Mouse (Mus musculus) hindbrain, embryonic 13.5 days (tissue): ENCODE measurements around the gene Rgmb. TPM values are rescaled to one million over a fixed set of nuclear protein-coding genes. Genes with fewer than 3 reads are reported as not detected.
A peak's percentile ranks its signal among the peaks of the same experiment; 100 is the strongest.

Source experiments
- ATAC-seq: fragments of 200-750 bp; cut with Nextera tagmentation; 2 replicates; pipeline ENCODE4 v1.8.0; 2017; ENCODE audit warnings: moderate TSS enrichment; ENCODE audit not compliant: low FRiP score
- H3K27ac ChIP-seq: fragments of 300-500 bp; sonication (generic); 2 replicates; pipeline ENCODE4 v1.5.1; 2015; ENCODE audit warnings: inconsistent platforms, mild to moderate bottlenecking, moderate library complexity
- H3K27me3 ChIP-seq: fragments of 300-500 bp; sonication (generic); 2 replicates; pipeline ENCODE4 v1.6.1; 2015; ENCODE audit warnings: mild to moderate bottlenecking, inconsistent platforms
- H3K36me3 ChIP-seq: fragments of 300-500 bp; sonication (generic); 2 replicates; pipeline ENCODE4 v1.6.1; 2015; ENCODE audit warnings: mild to moderate bottlenecking, inconsistent platforms
- H3K4me1 ChIP-seq: fragments of 300-500 bp; sonication (generic); replicated peaks from 2 replicates; pipeline ENCODE4 v1.6.1; 2015; ENCODE audit warnings: inconsistent platforms
- H3K4me2 ChIP-seq: fragments of 300-500 bp; sonication (generic); 2 replicates; pipeline ENCODE4 v1.6.1; 2015; ENCODE audit warnings: inconsistent platforms, mild to moderate bottlenecking, moderate library complexity
- H3K4me3 ChIP-seq: fragments of 300-500 bp; sonication (generic); 2 replicates; pipeline ENCODE4 v1.5.1; 2015; ENCODE audit warnings: mild to moderate bottlenecking, inconsistent platforms
- H3K9ac ChIP-seq: fragments of 300-500 bp; sonication (generic); 2 replicates; pipeline ENCODE4 v1.6.1; 2015; ENCODE audit warnings: mild to moderate bottlenecking, inconsistent platforms
- H3K9me3 ChIP-seq: fragments of 300-500 bp; sonication (generic); 2 replicates; pipeline ENCODE4 v1.6.1; 2016; ENCODE audit warnings: inconsistent platforms
- WGBS: fragments of 180-500 bp; shearing (Covaris S2); methylation state at CpG from one replicate; pipeline ENCODE4 v1.1.7; 2015; 5-methylcytosine and 5-hydroxymethylcytosine counted together
- polyA plus RNA-seq: library from polyadenylated mRNA; unstranded; fragments of >200 nt; fragmentation: Nextera tagmentation; extraction: Ambion mirVana; gene quantifications from 2 replicates; pipeline ENCODE4 v1.2.1, GENCODE M21; 2015

Rgmb gene
- 86.6 and 97.1 TPM in 2 replicates for polyA plus RNA-seq

DNA sequence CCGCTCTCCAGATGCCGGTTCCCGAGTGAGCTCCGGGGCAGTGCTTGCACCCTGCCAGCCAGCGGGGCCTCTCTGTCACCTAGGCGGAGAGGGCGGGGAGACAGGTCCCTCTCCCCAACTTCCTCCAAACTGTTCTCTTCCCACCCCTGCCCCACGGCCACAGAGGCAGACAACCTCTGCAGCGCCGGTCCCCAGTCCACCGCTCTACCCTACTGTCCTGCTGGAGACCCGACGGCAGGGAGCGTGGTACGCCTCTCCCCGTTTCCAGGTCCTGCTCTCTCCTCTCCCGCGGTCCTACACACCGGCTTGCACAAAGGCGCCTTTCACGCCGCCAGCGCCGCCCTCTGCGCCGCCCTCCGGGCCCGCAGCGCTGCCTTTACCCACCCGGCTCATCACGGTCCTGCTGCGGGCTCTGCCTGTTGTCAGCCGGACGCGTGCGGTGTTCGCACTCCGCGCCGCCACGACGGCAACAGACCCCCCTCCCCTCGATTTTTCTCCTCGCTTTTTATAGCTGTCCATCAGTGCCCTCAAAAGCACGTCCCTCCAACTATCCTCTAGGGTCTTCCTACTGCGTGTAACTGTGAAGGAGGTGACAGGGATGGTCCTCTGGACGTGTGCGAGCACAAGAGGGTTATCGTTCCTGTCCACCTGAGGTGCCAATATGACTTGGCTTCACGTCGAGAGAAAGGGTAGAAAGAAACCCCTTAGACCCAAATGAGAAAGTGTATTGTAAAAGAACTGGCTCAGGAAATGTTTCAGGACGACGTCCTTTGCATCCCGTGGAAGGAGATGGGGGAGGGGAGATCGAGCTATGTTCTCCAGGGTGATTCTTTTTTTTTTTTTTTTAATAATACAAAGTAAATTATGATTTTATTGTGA is at the start of gene Rgmb:
Gene Rgmb (minus strand): TSS at position 274 of the 879 bp plus-strand sequence.
- Histone ChIP-seq H3K9ac (peak within 1 kb of the TSS; percentile 93), H3K27me3 (no peaks in the 10 kb centered on the region), H3K4me2 (peak within 1 kb of the TSS; percentile 71), H3K36me3 (no peaks in the 10 kb centered on the region), H3K4me3 (peak within 1 kb of the TSS; percentile 80), H3K9me3 (no peaks in the 10 kb centered on the region), H3K4me1 (peaks cover 13% of the 10 kb centered on the region), H3K27ac (peak within 1 kb of the TSS; percentile 98)
- peak; percentile 37 for ATAC-seq
- WGBS: under 1% methylated on average over 51 of the region's 55 CpGs

DNA sequence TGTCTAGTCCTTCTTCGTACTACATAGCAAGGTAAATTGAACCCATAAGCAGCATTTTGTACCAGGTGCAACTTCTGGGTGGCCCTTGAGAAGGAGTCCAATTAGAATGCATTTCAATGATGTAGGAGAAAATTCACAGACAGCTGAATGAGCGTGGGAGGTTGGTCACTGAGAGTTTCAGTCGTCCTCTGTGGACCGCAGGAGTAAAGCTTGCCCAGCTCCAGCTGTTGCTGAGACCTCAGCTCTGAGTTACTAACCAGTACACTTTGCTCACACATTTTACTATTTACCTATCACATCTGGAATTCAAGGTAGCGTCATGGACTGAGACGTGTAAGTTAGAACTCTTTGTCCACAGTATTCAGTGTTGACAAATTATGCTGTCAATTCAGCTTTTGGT is 43.9 kb upstream of the Rgmb start:
- no peaks in the 10 kb centered on the region for H3K9me3 ChIP-seq
- WGBS: 83% methylated on average over 6 of the region's 6 CpGs
- H3K4me1 ChIP-seq: no peaks in the 10 kb centered on the region
- no peaks in the 10 kb centered on the region for H3K27me3 ChIP-seq
- no peak overlapping the region for H3K27ac ChIP-seq
- no peak overlapping the region for H3K9ac ChIP-seq
- no peak for ATAC-seq
- H3K36me3 ChIP-seq: no peaks in the 10 kb centered on the region
- H3K4me2 ChIP-seq: no peak overlapping the region
- no peak overlapping the region for H3K4me3 ChIP-seq

DNA sequence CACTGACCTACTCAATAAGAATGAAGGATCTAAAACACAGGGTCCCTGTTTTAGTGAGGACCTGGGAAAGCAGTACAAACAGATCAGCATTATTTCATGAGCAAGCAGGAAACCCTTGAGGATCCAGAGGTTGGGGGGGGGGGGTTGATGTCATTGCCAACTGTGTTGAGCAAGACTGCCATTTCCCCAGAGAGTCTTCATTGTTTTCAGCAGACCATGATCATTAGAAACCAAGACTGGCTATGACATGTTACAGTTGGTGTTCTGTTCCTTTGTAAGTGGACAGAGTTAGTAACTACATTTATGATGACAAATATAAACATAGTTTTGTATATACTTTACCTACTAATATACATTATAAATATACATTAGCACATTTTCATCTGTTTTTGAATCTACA is 41.3 kb upstream of the Rgmb start:
- ATAC-seq: no peak
- no peaks in the 10 kb centered on the region for H3K9me3 ChIP-seq
- H3K27me3 ChIP-seq: no peaks in the 10 kb centered on the region
- no peak overlapping the region for H3K27ac ChIP-seq
- no peak overlapping the region for H3K4me2 ChIP-seq
- H3K9ac ChIP-seq: no peak overlapping the region
- no peak overlapping the region for H3K4me3 ChIP-seq
- no peaks in the 10 kb centered on the region for H3K36me3 ChIP-seq
- no peaks in the 10 kb centered on the region for H3K4me1 ChIP-seq

DNA sequence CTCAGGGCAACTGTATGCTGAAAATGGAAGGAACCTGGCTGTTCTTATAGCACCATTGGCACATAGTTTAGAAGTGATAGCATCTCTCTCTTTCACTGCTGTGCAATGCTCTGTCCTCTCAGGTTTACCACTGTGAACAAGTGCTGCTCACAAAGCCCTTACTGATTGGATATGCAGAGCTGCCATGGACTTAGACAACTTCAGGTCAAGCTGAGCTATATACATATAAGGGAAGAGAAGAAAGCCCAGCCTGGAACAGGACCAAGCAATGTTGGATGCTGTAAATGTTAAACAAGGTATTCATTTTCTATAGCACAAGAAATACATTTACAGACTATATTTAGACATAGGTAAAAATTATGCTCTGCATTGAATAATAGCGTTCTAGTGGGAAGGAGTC is 34.4 kb upstream of the Rgmb start:
- H3K9me3 ChIP-seq: no peaks in the 10 kb centered on the region
- no peaks in the 10 kb centered on the region for H3K36me3 ChIP-seq
- no peak overlapping the region for H3K9ac ChIP-seq
- H3K4me1 ChIP-seq: no peaks in the 10 kb centered on the region
- no peak overlapping the region for H3K27ac ChIP-seq
- WGBS: 98% methylated on average over 1 of the region's 1 CpGs
- ATAC-seq: no peak
- H3K4me3 ChIP-seq: no peak overlapping the region
- H3K4me2 ChIP-seq: no peak overlapping the region
- no peaks in the 10 kb centered on the region for H3K27me3 ChIP-seq

DNA sequence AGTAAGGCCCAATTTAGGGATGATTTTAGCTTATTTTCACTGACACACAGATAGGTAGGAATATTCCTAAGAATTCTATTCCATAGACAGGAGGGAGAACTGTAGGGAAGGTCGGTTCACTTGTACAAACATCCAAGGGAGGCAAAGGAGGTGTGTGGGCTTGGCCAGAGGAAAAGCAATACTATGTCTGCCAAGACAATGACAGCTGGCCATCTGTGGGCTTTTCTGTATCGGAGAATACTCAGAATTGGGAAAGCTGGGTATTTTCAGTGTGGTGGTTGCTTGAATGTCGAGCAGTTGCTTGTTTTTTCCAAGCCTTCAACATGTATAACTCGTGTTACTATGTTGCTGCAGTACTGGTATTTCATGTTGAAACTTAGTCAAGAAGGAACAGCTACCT is 31.5 kb upstream of the Rgmb start:
- no peak for ATAC-seq
- Histone ChIP-seq H3K9ac (no peak overlapping the region), H3K27me3 (no peaks in the 10 kb centered on the region), H3K4me3 (no peak overlapping the region), H3K27ac (no peak overlapping the region), H3K4me2 (no peak overlapping the region), H3K36me3 (no peaks in the 10 kb centered on the region), H3K4me1 (no peaks in the 10 kb centered on the region), H3K9me3 (no peaks in the 10 kb centered on the region)
- WGBS: 74% methylated on average over 4 of the region's 4 CpGs

DNA sequence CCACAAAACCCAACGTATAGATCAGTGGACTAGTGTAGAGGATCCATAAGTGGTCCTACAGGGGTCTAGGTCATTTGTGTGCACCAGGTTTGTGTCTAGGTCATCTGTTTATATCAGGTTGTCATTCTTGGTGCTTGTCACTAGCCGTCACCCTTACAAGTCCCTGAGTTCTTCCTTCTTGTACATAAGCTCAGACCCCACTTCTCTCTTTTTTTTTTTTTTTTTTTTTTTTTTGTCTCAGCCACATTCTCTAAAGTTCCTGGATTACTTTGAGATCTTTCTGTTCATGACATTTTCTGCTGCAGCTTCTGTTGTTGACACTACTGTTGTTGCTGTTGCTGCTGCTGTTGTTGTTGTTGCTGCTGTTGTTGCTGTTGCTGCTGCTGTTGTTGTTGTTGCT is 22.3 kb upstream of the Rgmb start:
- whole genome bisulfite sequencing: 82% methylated on average over 2 of the region's 2 CpGs
- H3K27ac ChIP-seq: no peak overlapping the region
- H3K9ac ChIP-seq: no peak overlapping the region
- H3K36me3 ChIP-seq: no peaks in the 10 kb centered on the region
- no peak overlapping the region for H3K4me2 ChIP-seq
- H3K9me3 ChIP-seq: no peaks in the 10 kb centered on the region
- H3K4me3 ChIP-seq: no peak overlapping the region
- H3K4me1 ChIP-seq: 0 out of 2 replicates have a peak, but pooled peaks cover 4% of the 10 kb centered on the region
- no peaks in the 10 kb centered on the region for H3K27me3 ChIP-seq
- no peak for ATAC-seq

DNA sequence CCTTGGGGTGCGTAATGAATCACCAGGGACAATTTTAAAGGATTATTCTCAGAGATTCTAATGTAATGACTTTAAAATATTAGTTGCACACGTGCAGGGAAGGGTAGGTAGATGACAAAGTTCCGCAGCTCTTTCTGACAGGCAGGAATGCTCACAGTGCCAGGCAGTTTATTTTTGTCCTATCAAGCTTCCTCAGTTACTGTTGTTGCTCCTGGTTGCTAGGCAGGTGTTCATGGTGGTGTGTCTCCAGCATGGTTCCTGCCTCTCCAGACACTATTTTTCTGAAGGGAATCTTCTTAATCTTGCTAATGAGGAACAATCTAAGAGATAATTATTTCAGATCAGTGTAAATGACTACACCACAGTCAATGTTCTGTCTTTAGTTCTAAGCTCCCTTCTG is 19.7 kb upstream of the Rgmb start:
- 78% methylated on average over 3 of the region's 3 CpGs for WGBS
- no peak for ATAC-seq
- H3K27ac ChIP-seq: no peak overlapping the region

DNA sequence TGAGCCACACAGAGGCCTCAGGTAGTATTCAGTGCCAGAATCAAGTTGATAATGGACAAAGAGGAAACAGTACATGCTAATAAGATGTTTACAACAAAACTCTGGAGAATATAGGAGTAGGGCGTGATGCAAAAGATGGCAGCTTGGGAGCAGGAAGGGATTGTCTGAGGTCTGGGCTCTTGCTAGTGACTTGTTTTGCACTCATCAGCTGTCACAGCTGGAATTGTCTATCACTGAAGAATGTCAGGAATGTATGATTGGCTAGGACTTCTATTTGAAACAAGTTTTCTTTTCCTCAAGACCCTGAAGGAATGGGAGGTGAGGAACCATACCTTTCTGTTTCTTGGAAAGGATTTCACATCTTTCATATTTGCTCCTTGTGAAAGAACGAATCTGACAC is 10.6 kb upstream of the Rgmb start:
- no peaks in the 10 kb centered on the region for H3K4me1 ChIP-seq
- H3K27ac ChIP-seq: no peak overlapping the region
- H3K4me3 ChIP-seq: no peak overlapping the region
- H3K4me2 ChIP-seq: no peak overlapping the region
- H3K36me3 ChIP-seq: no peaks in the 10 kb centered on the region
- H3K27me3 ChIP-seq: no peaks in the 10 kb centered on the region
- ATAC-seq: no peak
- H3K9ac ChIP-seq: no peak overlapping the region
- no peaks in the 10 kb centered on the region for H3K9me3 ChIP-seq
- 83% methylated on average over 2 of the region's 2 CpGs for WGBS

More for the DNA sequence above, 19.7 kb upstream of the Rgmb start:
- no peaks in the 10 kb centered on the region for H3K36me3 ChIP-seq
- 0 out of 2 replicates have a peak, but pooled peaks cover 4% of the 10 kb centered on the region for H3K4me1 ChIP-seq
- no peaks in the 10 kb centered on the region for H3K27me3 ChIP-seq
- no peaks in the 10 kb centered on the region for H3K9me3 ChIP-seq
- H3K9ac ChIP-seq: no peak overlapping the region
- no peak overlapping the region for H3K4me3 ChIP-seq
- H3K4me2 ChIP-seq: no peak overlapping the region

DNA sequence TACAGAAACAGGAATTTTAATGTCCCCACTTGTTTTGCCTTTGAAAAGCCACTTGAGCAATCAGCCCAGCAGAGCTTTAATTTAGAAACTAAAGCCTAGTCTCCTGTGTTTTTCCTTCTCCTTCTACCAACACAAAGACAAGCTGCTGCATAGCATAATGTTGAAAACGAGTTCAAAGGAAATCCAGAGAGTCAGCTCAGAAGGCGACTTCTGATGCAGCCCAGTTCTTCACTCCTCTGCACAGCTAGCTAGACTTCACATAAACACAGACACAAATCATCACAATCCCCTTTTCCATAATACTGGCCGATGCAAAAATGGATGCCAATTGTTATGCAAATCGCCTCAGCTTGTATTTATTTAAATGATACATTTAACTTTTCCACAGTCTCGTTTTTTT is 1.6 kb upstream of the Rgmb start:
- no peak for ATAC-seq
- WGBS: 18% methylated on average over 5 of the region's 5 CpGs
- Histone ChIP-seq H3K4me3 (no peak overlapping the region), H3K9ac (no peak overlapping the region), H3K36me3 (no peaks in the 10 kb centered on the region), H3K27ac (no peak overlapping the region), H3K4me1 (peaks cover 7% of the 10 kb centered on the region), H3K27me3 (no peaks in the 10 kb centered on the region), H3K4me2 (no peak overlapping the region), H3K9me3 (no peaks in the 10 kb centered on the region)

DNA sequence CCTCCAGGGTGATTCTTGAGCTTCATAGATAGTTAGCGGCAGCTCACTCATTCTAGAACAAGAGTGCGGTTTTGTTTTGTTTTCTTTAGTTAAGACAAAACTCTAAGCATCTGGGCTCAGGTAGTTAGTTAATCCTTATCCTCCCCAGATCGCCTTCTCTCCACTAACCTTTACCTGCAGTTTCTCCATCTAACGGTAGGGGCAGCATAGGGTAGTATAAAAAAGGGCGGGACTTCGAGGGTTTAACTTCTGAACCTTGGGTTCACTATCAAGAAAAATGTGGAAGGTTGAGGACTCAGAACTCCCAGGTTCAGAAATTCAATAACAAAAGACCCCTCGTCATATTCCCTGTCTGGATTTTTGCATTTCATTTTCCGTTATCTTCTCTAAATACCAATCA is 971 bp upstream of the Rgmb start:
- Histone ChIP-seq H3K27me3 (no peaks in the 10 kb centered on the region), H3K27ac (no peak overlapping the region), H3K9me3 (no peaks in the 10 kb centered on the region), H3K4me1 (peaks cover 13% of the 10 kb centered on the region), H3K4me2 (no peak overlapping the region), H3K4me3 (no peak overlapping the region), H3K9ac (no peak overlapping the region), H3K36me3 (no peaks in the 10 kb centered on the region)
- no peak for ATAC-seq
- 12% methylated on average over 8 of the region's 8 CpGs for WGBS

DNA sequence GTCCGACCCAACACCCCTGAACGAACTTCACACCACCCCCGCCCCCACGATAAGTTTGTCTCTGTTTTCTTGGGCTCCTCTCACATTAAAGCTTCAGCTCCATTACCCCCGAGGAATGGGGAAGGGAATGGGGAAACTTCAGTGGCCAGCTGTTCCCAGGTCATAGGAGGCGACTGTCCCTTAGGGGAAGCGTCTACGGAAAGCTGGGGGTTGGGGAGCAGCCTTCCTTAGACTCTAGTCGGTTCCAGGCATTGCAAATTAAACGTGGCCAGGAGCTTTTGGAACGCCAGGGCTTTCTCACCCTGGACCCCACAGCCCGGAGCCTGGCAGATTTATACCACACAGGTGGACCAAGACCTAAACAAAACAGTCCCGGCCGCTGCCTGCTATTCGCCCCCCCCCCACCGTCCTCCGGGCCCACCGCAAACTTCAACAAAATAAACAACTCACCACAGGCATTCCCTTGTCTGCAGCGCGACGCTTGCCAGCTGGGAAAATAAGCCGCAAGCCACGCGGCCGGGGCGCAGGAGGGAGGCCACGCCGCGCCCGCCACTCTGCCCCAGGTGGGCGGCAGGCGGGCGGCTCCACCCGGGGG is 571 bp downstream of the Rgmb start:
- Histone ChIP-seq H3K4me3 (peak overlapping the region; percentile 80), H3K27ac (peak overlapping the region; percentile 98), H3K27me3 (no peaks in the 10 kb centered on the region), H3K4me2 (peak overlapping the region; percentile 71), H3K9ac (peak overlapping the region; percentile 93), H3K9me3 (no peaks in the 10 kb centered on the region), H3K4me1 (peaks cover 13% of the 10 kb centered on the region), H3K36me3 (no peaks in the 10 kb centered on the region)
- peak; percentile 0; the same call in 1 of the 2 replicates for ATAC-seq
- WGBS: under 1% methylated on average over 34 of the region's 34 CpGs

DNA sequence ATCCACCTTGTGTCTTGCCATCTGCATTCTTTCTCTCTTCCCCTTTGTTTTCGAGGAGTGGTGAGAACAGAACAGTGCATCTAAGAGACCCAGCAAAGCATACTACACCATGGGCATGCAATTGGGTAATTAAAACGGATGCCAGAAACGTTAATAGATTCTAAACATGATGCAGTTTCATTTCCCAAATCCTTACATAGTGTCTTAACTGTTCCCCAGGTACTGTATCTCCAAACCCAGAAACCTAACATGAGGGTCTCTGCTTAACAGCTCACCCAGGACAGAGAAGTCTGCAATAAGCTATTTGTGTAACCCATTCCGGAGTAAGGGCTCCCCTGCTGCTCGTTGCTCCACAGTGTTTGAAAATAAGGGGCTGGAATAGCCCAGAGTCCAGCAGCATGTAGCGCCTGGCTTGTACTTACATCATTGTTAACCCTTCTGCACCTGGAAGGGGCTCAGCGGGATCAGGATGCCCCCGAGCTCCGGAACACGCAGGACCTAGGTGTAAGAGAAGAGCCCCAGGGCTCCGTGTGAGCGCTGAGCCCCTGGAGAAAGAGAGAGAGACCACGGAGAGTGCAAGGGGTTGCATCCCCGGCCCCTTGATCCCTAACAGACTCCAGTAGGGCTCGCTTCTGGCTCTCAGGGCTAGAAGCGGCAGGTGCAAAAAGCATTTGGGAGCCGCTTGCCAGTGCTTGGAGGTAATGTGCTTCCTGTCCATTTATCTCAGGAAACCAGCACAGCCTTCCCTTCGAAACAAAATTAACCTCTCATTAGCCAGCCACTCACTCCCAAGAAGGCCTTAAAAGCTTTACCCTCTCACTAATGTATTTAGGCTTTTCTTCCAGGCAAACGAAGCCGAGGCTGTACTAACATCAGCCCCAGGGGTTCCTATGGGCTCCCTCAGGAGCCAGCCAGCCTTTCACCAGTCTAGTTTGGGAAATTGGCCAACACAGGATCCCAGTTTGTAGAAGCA is 1.4 kb downstream of the Rgmb start:
- WGBS: under 1% methylated on average over 20 of the region's 20 CpGs

More for the DNA sequence above, 1.4 kb downstream of the Rgmb start:
- ATAC-seq: peak; percentile 19
- Histone ChIP-seq H3K4me3 (peak overlapping the region; percentile 80), H3K36me3 (no peaks in the 10 kb centered on the region), H3K4me2 (peak overlapping the region; percentile 71), H3K4me1 (peaks cover 18% of the 10 kb centered on the region), H3K9ac (peak overlapping the region; percentile 93), H3K27ac (peak overlapping the region; percentile 98), H3K27me3 (no peaks in the 10 kb centered on the region), H3K9me3 (no peaks in the 10 kb centered on the region)
